ENCODE assay signal across 9 mouse cellular contexts in genomic region chr12:80379393-80379792, GRCm38 (mm10). TPM values are rescaled to one million over a fixed set of nuclear protein-coding genes. Genes with fewer than 3 reads are reported as not detected.
A peak's percentile ranks its signal among the peaks of the same experiment; 100 is the strongest.
DNase-seq lines count a peak whose midpoint lies in the region; ATAC-seq lines count a peak whose summit lies in the region.
"Had no signal": no experiment of that assay in that cellular context is flagged by ENCODE, and none has a peak within 500 bp of the region (broad histone marks: within the 10 kb centered on the region; RNA-seq: fewer than 3 reads in every experiment).

No protein-coding gene starts in this region.

- no peak overlapping the region for H3K4me3 ChIP-seq in embryonic facial prominence, embryonic 12.5 days
- H3K4me3 ChIP-seq in embryonic facial prominence, embryonic 10.5 days, result no peak overlapping the region
- H3K4me3 ChIP-seq in midbrain, embryonic 16.5 days (ENCODE audit: low read depth, low read length), result no peak overlapping the region
- H3K4me3 ChIP-seq in midbrain, embryonic 14.5 days (replicated peaks; ENCODE audit: low read depth, low read length), result no peak overlapping the region
- no peak overlapping the region for H3K4me3 ChIP-seq in heart, embryonic 12.5 days
- no peak overlapping the region for H3K4me3 ChIP-seq in stomach, embryonic 16.5 days (replicated peaks; ENCODE audit: low read length)

- peak overlapping the region; percentile 52; the same call in 1 of the 2 replicates for H3K27ac ChIP-seq in embryonic facial prominence, embryonic 12.5 days
- H3K27ac ChIP-seq in embryonic facial prominence, embryonic 10.5 days (replicated peaks), result no peak overlapping the region
- H3K27ac ChIP-seq in midbrain, embryonic 16.5 days (ENCODE audit: low read length), result peak overlapping the region; percentile 41; the same call in 1 of the 2 replicates
- H3K27ac ChIP-seq in midbrain, embryonic 14.5 days (replicated peaks; ENCODE audit: low read depth, low read length), result no peak overlapping the region
- H3K27ac ChIP-seq in heart, embryonic 12.5 days (ENCODE audit: poor library complexity, severe bottlenecking), result peak overlapping the region; percentile 69
- peak overlapping the region; percentile 10; the same call in 1 of the 2 replicates for H3K27ac ChIP-seq in stomach, embryonic 16.5 days (ENCODE audit: low read length)
- H3K27ac ChIP-seq: kidney, postnatal 0 days had no signal

- no peak overlapping the region for H3K9ac ChIP-seq in embryonic facial prominence, embryonic 12.5 days
- no peak overlapping the region for H3K9ac ChIP-seq in midbrain, embryonic 16.5 days (ENCODE audit: low read depth, low read length)
- H3K9ac ChIP-seq in midbrain, embryonic 14.5 days (replicated peaks; ENCODE audit: low read length), result no peak overlapping the region
- no peak overlapping the region for H3K9ac ChIP-seq in heart, embryonic 12.5 days
- no peak overlapping the region for H3K9ac ChIP-seq in stomach, embryonic 16.5 days (ENCODE audit: low read length)

- no peak overlapping the region for H3K4me2 ChIP-seq in embryonic facial prominence, embryonic 12.5 days (replicated peaks)
- no peak overlapping the region for H3K4me2 ChIP-seq in midbrain, embryonic 16.5 days (ENCODE audit: low read length)
- no peak overlapping the region for H3K4me2 ChIP-seq in midbrain, embryonic 14.5 days (ENCODE audit: low read length)
- no peak overlapping the region for H3K4me2 ChIP-seq in heart, embryonic 12.5 days
- H3K4me2 ChIP-seq in stomach, embryonic 16.5 days (ENCODE audit: low read depth, low read length), result no peak overlapping the region

- no peak for DNase-seq in embryonic facial prominence, embryonic 10.5 days (ENCODE audit: low spot score)
- DNase-seq in midbrain, embryonic 14.5 days, result no peak
- no peak for DNase-seq in spleen, postnatal 14 days (ENCODE audit: low spot score in 2 of 2)
- DNase-seq in kidney, adult 11 months, result no peak

- peaks cover 33% of the 10 kb centered on the region for H3K36me3 ChIP-seq in embryonic facial prominence, embryonic 12.5 days
- H3K36me3 ChIP-seq in embryonic facial prominence, embryonic 10.5 days (replicated peaks), result peaks cover 77% of the 10 kb centered on the region
- H3K36me3 ChIP-seq in midbrain, embryonic 16.5 days (ENCODE audit: control insufficient read depth, insufficient read depth, low read length), result peaks cover 8% of the 10 kb centered on the region
- peaks cover 30% of the 10 kb centered on the region for H3K36me3 ChIP-seq in midbrain, embryonic 14.5 days (ENCODE audit: control insufficient read depth, insufficient read depth, low read length)
- H3K36me3 ChIP-seq in heart, embryonic 12.5 days, result peaks cover 34% of the 10 kb centered on the region
- peaks cover 9% of the 10 kb centered on the region; the same call in 1 of the 2 replicates for H3K36me3 ChIP-seq in stomach, embryonic 16.5 days (ENCODE audit: control insufficient read depth, insufficient read depth, low read length)

- 74% methylated on average over 4 of the region's 4 CpGs for WGBS in embryonic facial prominence, embryonic 12.5 days
- WGBS in embryonic facial prominence, embryonic 10.5 days, result 84% methylated on average over 4 of the region's 4 CpGs
- WGBS in midbrain, embryonic 16.5 days, result 64% methylated on average over 4 of the region's 4 CpGs
- WGBS in midbrain, embryonic 14.5 days, result 80% methylated on average over 4 of the region's 4 CpGs
- WGBS in heart, embryonic 12.5 days, result 71% methylated on average over 4 of the region's 4 CpGs
- WGBS in stomach, embryonic 16.5 days, result 81% methylated on average over 4 of the region's 4 CpGs

- ATAC-seq in embryonic facial prominence, embryonic 12.5 days (ENCODE audit: insufficient number of reproducible peaks, insufficient read depth, low FRiP score, low TSS enrichment), result no peak
- no peak for ATAC-seq in midbrain, embryonic 16.5 days
- no peak for ATAC-seq in midbrain, embryonic 14.5 days (ENCODE audit: low FRiP score, low TSS enrichment)
- no peak for ATAC-seq in heart, embryonic 12.5 days (ENCODE audit: insufficient number of reproducible peaks, low FRiP score)
- no peak for ATAC-seq in stomach, embryonic 16.5 days (ENCODE audit: insufficient read depth, low FRiP score)

- no peaks in the 10 kb centered on the region for H3K27me3 ChIP-seq in embryonic facial prominence, embryonic 12.5 days
- H3K27me3 ChIP-seq in embryonic facial prominence, embryonic 10.5 days (replicated peaks; ENCODE audit: low read depth, poor library complexity, severe bottlenecking), result no peaks in the 10 kb centered on the region
- no peaks in the 10 kb centered on the region for H3K27me3 ChIP-seq in midbrain, embryonic 16.5 days (ENCODE audit: control insufficient read depth, insufficient read depth, low read depth, low read length)
- H3K27me3 ChIP-seq in midbrain, embryonic 14.5 days (ENCODE audit: control insufficient read depth, insufficient read depth, low read length), result no peaks in the 10 kb centered on the region
- no peaks in the 10 kb centered on the region for H3K27me3 ChIP-seq in heart, embryonic 12.5 days (replicated peaks)
- H3K27me3 ChIP-seq in stomach, embryonic 16.5 days (ENCODE audit: control insufficient read depth, insufficient read depth, low read length), result no peaks in the 10 kb centered on the region

- H3K4me1 ChIP-seq in embryonic facial prominence, embryonic 12.5 days, result peaks cover 6% of the 10 kb centered on the region
- peaks cover 10% of the 10 kb centered on the region for H3K4me1 ChIP-seq in embryonic facial prominence, embryonic 10.5 days
- H3K4me1 ChIP-seq in midbrain, embryonic 16.5 days (ENCODE audit: control insufficient read depth, insufficient read depth, low read length), result no peaks in the 10 kb centered on the region
- H3K4me1 ChIP-seq in midbrain, embryonic 14.5 days (ENCODE audit: control insufficient read depth, insufficient read depth, low read length), result no peaks in the 10 kb centered on the region
- peaks cover 30% of the 10 kb centered on the region for H3K4me1 ChIP-seq in heart, embryonic 12.5 days (replicated peaks)
- peaks cover 8% of the 10 kb centered on the region for H3K4me1 ChIP-seq in stomach, embryonic 16.5 days (ENCODE audit: control insufficient read depth, insufficient read depth, low read length)

- H3K9me3 ChIP-seq in embryonic facial prominence, embryonic 12.5 days, result no peaks in the 10 kb centered on the region
- H3K9me3 ChIP-seq in embryonic facial prominence, embryonic 10.5 days, result no peaks in the 10 kb centered on the region
- H3K9me3 ChIP-seq in midbrain, embryonic 16.5 days (replicated peaks; ENCODE audit: control insufficient read depth, low read length, poor library complexity, severe bottlenecking), result no peaks in the 10 kb centered on the region
- no peaks in the 10 kb centered on the region for H3K9me3 ChIP-seq in midbrain, embryonic 14.5 days (ENCODE audit: control insufficient read depth, low read length)
- H3K9me3 ChIP-seq in heart, embryonic 12.5 days (replicated peaks), result no peaks in the 10 kb centered on the region
- H3K9me3 ChIP-seq in stomach, embryonic 16.5 days (replicated peaks; ENCODE audit: control insufficient read depth, low read length), result no peaks in the 10 kb centered on the region

RNA-seq across cellular contexts. Expression of gene Dcaf5, which starts 57.0 kb away (rescaled TPM):
- 19.9 and 22.9 TPM in 2 replicates for polyA plus RNA-seq in embryonic facial prominence, embryonic 12.5 days (2016; fragmentation: Nextera tagmentation; extraction: Ambion mirVana)
- 11.2 and 13.5 TPM in 2 replicates for polyA plus RNA-seq in embryonic facial prominence, embryonic 10.5 days (2016; fragmentation: Nextera tagmentation; extraction: Ambion mirVana)
- polyA plus RNA-seq in midbrain, embryonic 16.5 days (2015; fragmentation: Nextera tagmentation; extraction: Ambion mirVana), result 25.0 and 27.2 TPM in 2 replicates
- 28.0 and 29.9 TPM in 2 replicates for polyA plus RNA-seq in midbrain, embryonic 14.5 days (2014; fragmentation: Nextera tagmentation; extraction: Ambion mirVana)
- 14.7 and 15.1 TPM in 2 replicates for polyA plus RNA-seq in heart, embryonic 12.5 days (2016; fragmentation: Nextera tagmentation; extraction: Ambion mirVana)
- 12.5 and 13.2 TPM in 2 replicates for polyA plus RNA-seq in stomach, embryonic 16.5 days (2015; fragmentation: Nextera tagmentation; extraction: Ambion mirVana)

Comparison
In these comparisons a context has a peak if more than half of its experiments do, and no peak if none do; other contexts are left out.
1. H3K27ac ChIP-seq: peak in embryonic facial prominence, embryonic 12.5 days (single experiment), midbrain, embryonic 16.5 days (single experiment), heart, embryonic 12.5 days (single experiment) and stomach, embryonic 16.5 days (single experiment); none in embryonic facial prominence, embryonic 10.5 days (single experiment) and midbrain, embryonic 14.5 days (single experiment).